Mouse (Mus musculus): ENCODE results near the gene Mrnip. TPM values are rescaled to one million over a fixed set of nuclear protein-coding genes. Genes with fewer than 3 reads are reported as not detected.
A peak's percentile ranks its signal among the peaks of the same experiment; 100 is the strongest.

Mrnip gene
- polyA plus RNA-seq, 1 experiment = 21.1 TPM

DNA sequence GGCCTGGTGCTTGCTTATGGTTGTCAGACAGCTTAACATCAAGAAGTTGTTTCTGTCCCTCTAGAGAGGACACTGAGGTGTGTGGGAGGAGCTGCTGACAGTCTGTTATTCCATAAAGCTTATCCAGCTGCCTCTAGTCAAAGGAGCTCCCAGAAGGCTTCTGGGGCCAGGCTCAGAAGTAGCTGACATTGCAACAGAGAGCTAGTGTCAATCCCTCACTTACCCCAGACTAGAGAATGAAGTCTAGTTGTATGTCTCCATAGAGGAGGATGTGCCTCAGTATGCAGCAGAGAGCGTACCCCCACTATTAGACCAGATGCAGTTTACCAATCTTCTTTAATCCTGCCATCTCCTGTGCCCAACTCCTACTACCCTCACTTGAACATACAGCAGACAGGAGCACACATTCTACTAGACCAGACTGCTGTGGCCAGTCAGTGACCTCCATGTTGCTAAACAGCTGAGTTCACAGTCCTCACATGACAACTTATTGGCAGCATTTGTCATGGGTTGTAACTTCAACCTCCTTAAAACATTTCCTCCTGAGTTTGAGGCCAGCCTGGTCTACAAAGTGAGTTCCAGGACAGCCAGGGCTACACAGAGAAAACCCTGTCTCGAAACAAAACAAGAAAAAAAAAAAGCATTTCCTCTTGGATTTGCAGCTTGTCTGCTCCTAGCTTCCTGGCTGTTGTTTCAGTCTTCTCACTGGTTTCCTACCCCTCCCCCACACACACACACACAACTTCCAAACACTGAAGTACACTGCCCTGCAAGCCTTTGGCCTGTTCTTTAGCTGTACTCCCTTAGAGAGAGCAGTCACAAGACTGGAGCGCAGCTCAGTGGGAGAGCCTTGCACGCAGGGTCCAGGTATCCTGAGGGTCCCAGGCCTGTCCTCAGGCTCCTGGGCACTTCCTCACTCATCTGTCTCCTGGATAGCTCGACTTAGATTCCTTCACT, 4.6 kb downstream of the Mrnip start:
- TF ChIP-seq CTCF (conservative IDR thresholded peaks at IDR 0.05; ENCODE audit: insufficient read depth, insufficient read length, low read depth, low read length) (no peak), POLR2A (IDR thresholded peaks at IDR 0.05; ENCODE audit: low read depth, low read length) (no peak)
- H3K27ac ChIP-seq (ENCODE audit: insufficient read depth, low read depth, low read length) = peak overlapping the region; percentile 74
- H3K36me3 ChIP-seq (ENCODE audit: control insufficient read depth, insufficient read depth, low read length) = no peaks in the 10 kb centered on the region
- H3K4me3 ChIP-seq (ENCODE audit: insufficient read depth, low read depth, low read length) = no peak overlapping the region
- peak; percentile 62 for DNase-seq
- no peaks in the 10 kb centered on the region for H3K27me3 ChIP-seq (replicated peaks; ENCODE audit: control insufficient read depth, insufficient read depth, low read length)
- WGBS = 55% methylated on average over 5 of the region's 5 CpGs
- peaks cover 38% of the 10 kb centered on the region for H3K4me1 ChIP-seq (ENCODE audit: control insufficient read depth, insufficient read depth, low read length)

DNA sequence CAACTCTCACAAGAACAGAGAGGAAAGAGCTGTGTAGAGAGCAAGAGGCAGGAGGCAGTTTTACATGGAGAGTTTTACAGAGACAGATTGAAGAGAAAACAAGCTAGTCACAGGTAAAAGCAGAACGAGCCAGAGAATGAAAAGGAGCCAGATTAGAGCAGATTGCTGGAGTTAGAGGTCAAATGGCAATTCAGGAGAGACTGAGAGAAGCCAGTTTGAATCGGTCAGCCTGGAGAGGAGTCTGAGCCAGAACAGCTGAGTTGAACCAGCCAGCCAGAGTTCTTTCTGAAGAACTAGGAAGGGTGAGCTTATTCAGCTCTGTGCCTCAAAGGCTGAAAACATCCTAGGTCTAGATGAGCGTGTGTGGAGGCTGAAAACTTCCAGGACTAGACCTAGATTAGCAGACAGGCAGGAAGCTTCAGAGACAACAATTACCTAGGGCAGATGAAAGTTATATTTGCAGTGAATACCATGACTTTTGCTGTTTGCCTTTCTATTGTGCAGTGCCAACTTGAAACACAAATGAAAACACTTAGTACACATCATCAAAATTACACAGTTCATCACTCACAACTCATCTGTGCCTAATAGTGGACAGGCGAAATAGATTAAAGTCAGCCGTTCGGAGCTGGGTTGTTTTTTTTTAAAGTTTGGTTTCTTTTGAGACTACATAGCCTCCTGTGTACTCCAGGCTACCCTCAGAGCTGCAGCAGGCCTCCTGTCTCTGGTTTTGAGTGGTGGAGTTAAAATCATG, 6.4 kb downstream of the Mrnip start:
- Histone ChIP-seq H3K4me1 (ENCODE audit: control insufficient read depth, insufficient read depth, low read length) (peaks cover 41% of the 10 kb centered on the region), H3K27ac (ENCODE audit: insufficient read depth, low read depth, low read length) (peak overlapping the region; percentile 37; the same call in 1 of the 2 replicates), H3K36me3 (ENCODE audit: control insufficient read depth, insufficient read depth, low read length) (no peaks in the 10 kb centered on the region), H3K27me3 (replicated peaks; ENCODE audit: control insufficient read depth, insufficient read depth, low read length) (no peaks in the 10 kb centered on the region), H3K4me3 (ENCODE audit: insufficient read depth, low read depth, low read length) (no peak overlapping the region)
- 57% methylated on average over 6 of the region's 6 CpGs for WGBS
- TF ChIP-seq POLR2A (IDR thresholded peaks at IDR 0.05; ENCODE audit: low read depth, low read length) (no peak), CTCF (conservative IDR thresholded peaks at IDR 0.05; ENCODE audit: insufficient read depth, insufficient read length, low read depth, low read length) (no peak)
- peak; percentile 56 for DNase-seq

DNA sequence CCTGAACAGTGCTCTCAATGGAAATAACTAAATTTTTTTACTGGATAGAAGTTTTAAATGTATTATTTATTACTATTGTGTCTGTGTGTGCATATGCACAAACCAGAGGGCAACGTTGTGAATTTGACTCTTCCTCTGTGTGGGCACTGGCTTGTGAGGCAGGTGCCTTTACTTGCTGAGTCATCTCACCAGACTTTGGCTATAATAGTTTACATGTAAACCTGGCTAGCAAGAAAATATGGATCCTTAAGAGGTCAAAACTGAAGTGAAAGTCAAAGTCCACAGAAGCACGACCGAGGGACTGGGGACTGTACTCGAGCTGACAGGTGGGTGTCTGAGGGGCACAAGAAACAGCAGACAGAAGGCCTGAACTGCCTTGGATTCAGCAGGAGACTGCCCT, 8.5 kb downstream of the Mrnip start:
- peak; percentile 67 for DNase-seq
- H3K27me3 ChIP-seq (replicated peaks; ENCODE audit: control insufficient read depth, insufficient read depth, low read length) = no peaks in the 10 kb centered on the region
- H3K27ac ChIP-seq (ENCODE audit: insufficient read depth, low read depth, low read length) = peak overlapping the region; percentile 36; the same call in 1 of the 2 replicates
- H3K4me1 ChIP-seq (ENCODE audit: control insufficient read depth, insufficient read depth, low read length) = peaks cover 34% of the 10 kb centered on the region
- TF ChIP-seq POLR2A (IDR thresholded peaks at IDR 0.05; ENCODE audit: low read depth, low read length) (no peak), CTCF (conservative IDR thresholded peaks at IDR 0.05; ENCODE audit: insufficient read depth, insufficient read length, low read depth, low read length) (no peak)
- no peaks in the 10 kb centered on the region for H3K36me3 ChIP-seq (ENCODE audit: control insufficient read depth, insufficient read depth, low read length)
- WGBS = 42% methylated on average over 4 of the region's 4 CpGs
- H3K4me3 ChIP-seq (ENCODE audit: insufficient read depth, low read depth, low read length) = no peak overlapping the region

DNA sequence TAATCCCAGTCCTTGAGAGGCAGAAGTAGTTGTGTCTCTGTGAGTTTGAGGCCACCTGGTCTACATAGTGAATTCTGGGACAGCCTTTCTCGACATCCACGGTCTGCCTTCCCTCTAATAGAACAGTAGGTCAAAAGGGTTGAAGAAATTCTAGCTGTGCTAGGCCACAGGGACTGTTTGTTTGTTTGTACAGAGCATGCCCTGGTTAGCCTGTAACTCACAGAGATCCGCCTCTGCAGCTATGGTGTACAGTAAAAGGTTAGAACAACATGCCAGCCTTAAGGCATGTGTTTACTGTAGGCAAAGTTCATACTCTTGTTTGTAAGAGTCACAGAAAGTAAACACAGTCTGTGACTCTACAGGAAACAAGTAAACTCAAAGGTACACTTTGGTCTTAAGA, 10.5 kb downstream of the Mrnip start:
- DNase-seq = peak; percentile 77
- Histone ChIP-seq H3K27ac (ENCODE audit: insufficient read depth, low read depth, low read length) (peak overlapping the region; percentile 81), H3K4me3 (ENCODE audit: insufficient read depth, low read depth, low read length) (no peak overlapping the region), H3K4me1 (ENCODE audit: control insufficient read depth, insufficient read depth, low read length) (peaks cover 22% of the 10 kb centered on the region), H3K27me3 (replicated peaks; ENCODE audit: control insufficient read depth, insufficient read depth, low read length) (no peaks in the 10 kb centered on the region), H3K36me3 (ENCODE audit: control insufficient read depth, insufficient read depth, low read length) (no peaks in the 10 kb centered on the region)
- TF ChIP-seq POLR2A (IDR thresholded peaks at IDR 0.05; ENCODE audit: low read depth, low read length) (no peak), CTCF (conservative IDR thresholded peaks at IDR 0.05; ENCODE audit: insufficient read depth, insufficient read length, low read depth, low read length) (no peak)
- WGBS = 21% methylated on average over 3 of the region's 3 CpGs

DNA sequence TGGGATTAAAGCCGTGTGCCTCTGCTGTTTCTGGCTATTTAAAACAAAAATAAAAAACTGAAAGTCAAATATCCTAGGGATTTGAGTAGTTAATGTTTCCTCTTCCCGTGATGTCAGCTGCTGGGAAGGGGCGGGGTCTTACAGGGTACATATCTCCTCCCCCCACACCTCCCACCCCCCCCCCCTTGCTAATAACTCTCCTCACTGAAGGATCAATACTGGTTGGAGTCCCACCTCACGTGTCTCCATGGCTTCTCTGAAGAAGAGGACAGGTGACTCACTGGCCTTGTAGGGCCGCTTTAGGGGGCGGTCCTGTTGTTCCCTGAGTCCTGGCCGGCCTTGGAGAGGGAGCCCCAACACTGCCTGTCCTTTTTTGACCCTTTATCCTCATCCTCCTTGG, 14.4 kb downstream of the Mrnip start:
- Histone ChIP-seq H3K4me3 (ENCODE audit: insufficient read depth, low read depth, low read length) (peak overlapping the region; percentile 3; the same call in 1 of the 2 replicates), H3K4me1 (ENCODE audit: control insufficient read depth, insufficient read depth, low read length) (peaks cover 17% of the 10 kb centered on the region), H3K27ac (ENCODE audit: insufficient read depth, low read depth, low read length) (0 out of 2 replicates have a peak overlapping the region, but pooled peaks have one; percentile 12), H3K27me3 (replicated peaks; ENCODE audit: control insufficient read depth, insufficient read depth, low read length) (no peaks in the 10 kb centered on the region), H3K36me3 (ENCODE audit: control insufficient read depth, insufficient read depth, low read length) (no peaks in the 10 kb centered on the region)
- TF ChIP-seq CTCF (conservative IDR thresholded peaks at IDR 0.05; ENCODE audit: insufficient read depth, insufficient read length, low read depth, low read length) (no peak), POLR2A (IDR thresholded peaks at IDR 0.05; ENCODE audit: low read depth, low read length) (no peak)
- peak; percentile 39 for DNase-seq
- 44% methylated on average over 7 of the region's 7 CpGs for WGBS

DNA sequence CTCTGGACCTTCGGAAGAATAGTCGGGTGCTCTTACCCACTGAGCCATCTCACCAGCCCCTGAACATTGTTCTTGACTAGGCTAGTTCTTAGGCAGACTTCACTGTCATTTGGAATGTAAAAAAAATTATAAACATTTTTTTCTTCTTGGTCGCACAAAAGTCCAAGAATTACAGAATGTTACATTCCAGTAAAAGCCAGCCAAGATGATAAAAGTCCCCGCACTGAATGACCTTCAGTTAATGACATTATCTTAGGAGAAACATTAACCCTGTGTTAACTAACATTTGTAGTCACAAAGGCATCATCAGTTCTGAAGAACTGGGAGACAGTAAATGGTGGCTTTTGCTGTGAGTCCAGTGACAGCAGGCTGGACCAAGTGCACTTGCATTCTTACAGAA, 16.1 kb downstream of the Mrnip start:
- TF ChIP-seq CTCF (conservative IDR thresholded peaks at IDR 0.05; ENCODE audit: insufficient read depth, insufficient read length, low read depth, low read length) = no peak
- TF ChIP-seq POLR2A (IDR thresholded peaks at IDR 0.05; ENCODE audit: low read depth, low read length) = no peak
- peak; percentile 68 for DNase-seq
- H3K4me1 ChIP-seq (ENCODE audit: control insufficient read depth, insufficient read depth, low read length) = peaks cover 7% of the 10 kb centered on the region; the same call in 1 of the 2 replicates
- H3K27me3 ChIP-seq (replicated peaks; ENCODE audit: control insufficient read depth, insufficient read depth, low read length) = no peaks in the 10 kb centered on the region
- peak overlapping the region; percentile 80 for H3K27ac ChIP-seq (ENCODE audit: insufficient read depth, low read depth, low read length)
- no peaks in the 10 kb centered on the region for H3K36me3 ChIP-seq (ENCODE audit: control insufficient read depth, insufficient read depth, low read length)
- H3K4me3 ChIP-seq (ENCODE audit: insufficient read depth, low read depth, low read length) = no peak overlapping the region
- 31% methylated on average over 4 of the region's 4 CpGs for WGBS
